Mouse (Mus musculus) kidney, adult 2 months (tissue): ENCODE results near the gene Hnrnpll.

ENCODE experiments used
- CTCF ChIP-seq: fragments of 200-500 bp; conservative IDR thresholded peaks from 2 replicates; pipeline ENCODE4 v1.5.1; 2011; ENCODE audit warnings: low read depth, mild to moderate bottlenecking, control low read depth, low read length, moderate library complexity, mixed read lengths; ENCODE audit not compliant: insufficient read depth, insufficient read length
- POLR2A ChIP-seq: fragments of 200-500 bp; IDR thresholded peaks from one replicate; pipeline ENCODE4 v1.6.1; 2011; ENCODE audit warnings: low read depth, low read length, control low read depth

GRCm38 (mm10) chr17:80086591-80086990 is 24.5 kb upstream of the Hnrnpll start:
- TF ChIP-seq CTCF: no peak
- TF ChIP-seq POLR2A: no peak
